In the genomic region with DNA sequence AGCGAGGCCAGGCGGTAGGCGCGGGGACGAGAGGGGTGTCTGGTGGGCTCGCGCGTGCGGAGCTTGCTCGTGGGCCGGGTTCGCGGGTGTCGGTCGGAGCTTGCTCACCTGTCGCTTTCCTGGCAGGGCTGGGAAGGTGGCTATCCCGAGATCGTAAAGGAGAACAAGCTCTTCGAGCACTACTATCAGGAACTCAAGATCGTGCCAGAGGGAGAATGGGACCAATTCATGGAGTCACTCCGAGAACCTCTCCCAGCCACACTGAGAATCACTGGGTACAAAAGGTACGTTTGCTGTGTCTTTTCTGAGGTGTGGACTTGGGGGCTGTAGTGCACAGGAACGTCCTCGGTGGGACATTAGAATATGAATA, we compare ENCODE assay signal across 7 mouse cellular contexts. TPM values are rescaled to one million over a fixed set of nuclear protein-coding genes. Genes with fewer than 3 reads are reported as not detected.
DNase-seq lines count a peak whose midpoint lies in the region; ATAC-seq and TF ChIP-seq lines count a peak whose summit lies in the region.

No protein-coding gene starts in this region.

- no peak for DNase-seq in lung, postnatal 0 days (ENCODE audit: low spot score)
- DNase-seq in lung, adult 18-20 months = no peak
- no peak for DNase-seq in limb, embryonic 10.5 days (ENCODE audit: low spot score)
- no peak for DNase-seq in adrenal gland, adult 18-20 months (ENCODE audit: low spot score in 2 of 2)

- H3K9ac ChIP-seq in lung, postnatal 0 days (replicated peaks; ENCODE audit: low read depth) = peak overlapping the region; percentile 77
- peak overlapping the region; percentile 82 for H3K9ac ChIP-seq in embryonic facial prominence, embryonic 12.5 days

- TF ChIP-seq CTCF in lung, postnatal 0 days (IDR thresholded peaks at IDR 0.05) = no peak
- TF ChIP-seq CTCF in small intestine, adult 2 months (IDR thresholded peaks at IDR 0.05; ENCODE audit: extremely low read depth, insufficient read length, insufficient replicate concordance, low read depth, low read length) = no peak

- peaks cover 6% of the 10 kb centered on the region; the same call in 1 of the 2 replicates for H3K36me3 ChIP-seq in lung, postnatal 0 days (ENCODE audit: insufficient read depth, low read length)
- peaks cover 30% of the 10 kb centered on the region for H3K36me3 ChIP-seq in embryonic facial prominence, embryonic 12.5 days
- H3K36me3 ChIP-seq in limb, embryonic 10.5 days = peaks cover 41% of the 10 kb centered on the region
- H3K36me3 ChIP-seq in small intestine, adult 2 months (ENCODE audit: control insufficient read depth, insufficient read depth, low read length) = peaks cover 18% of the 10 kb centered on the region

- no peak for ATAC-seq in lung, postnatal 0 days
- ATAC-seq in embryonic facial prominence, embryonic 12.5 days (ENCODE audit: insufficient number of reproducible peaks, insufficient read depth, low FRiP score, low TSS enrichment) = no peak
- ATAC-seq in CD4-positive, CD25-positive, alpha-beta regulatory T cell, adult 4 months = no peak

- peak overlapping the region; percentile 76 for H3K4me2 ChIP-seq in lung, postnatal 0 days (replicated peaks; ENCODE audit: low read depth, low read length)
- peak overlapping the region; percentile 91 for H3K4me2 ChIP-seq in embryonic facial prominence, embryonic 12.5 days (replicated peaks)

- H3K4me3 ChIP-seq in lung, postnatal 0 days (ENCODE audit: low read depth, low read length) = peak overlapping the region; percentile 92
- peak overlapping the region; percentile 95 for H3K4me3 ChIP-seq in embryonic facial prominence, embryonic 12.5 days
- peak overlapping the region; percentile 92 for H3K4me3 ChIP-seq in limb, embryonic 10.5 days
- peak overlapping the region; percentile 93 for H3K4me3 ChIP-seq in small intestine, adult 2 months (ENCODE audit: low read depth, low read length)

- no peaks in the 10 kb centered on the region for H3K4me1 ChIP-seq in lung, postnatal 0 days (ENCODE audit: insufficient read depth, low read depth, low read length)
- peaks cover 10% of the 10 kb centered on the region; the same call in 1 of the 2 replicates for H3K4me1 ChIP-seq in embryonic facial prominence, embryonic 12.5 days
- H3K4me1 ChIP-seq in limb, embryonic 10.5 days = peaks cover 16% of the 10 kb centered on the region
- H3K4me1 ChIP-seq in small intestine, adult 2 months (ENCODE audit: control insufficient read depth, insufficient read depth, insufficient read length, low read length) = peaks cover 3% of the 10 kb centered on the region; the same call in 1 of the 2 replicates

- no peaks in the 10 kb centered on the region for H3K9me3 ChIP-seq in lung, postnatal 0 days (ENCODE audit: low read length)
- no peaks in the 10 kb centered on the region for H3K9me3 ChIP-seq in embryonic facial prominence, embryonic 12.5 days
- no peaks in the 10 kb centered on the region for H3K9me3 ChIP-seq in limb, embryonic 10.5 days (replicated peaks)

- no peaks in the 10 kb centered on the region for H3K27me3 ChIP-seq in lung, postnatal 0 days (replicated peaks; ENCODE audit: insufficient read depth, low read length)
- H3K27me3 ChIP-seq in embryonic facial prominence, embryonic 12.5 days = no peaks in the 10 kb centered on the region
- H3K27me3 ChIP-seq in limb, embryonic 10.5 days (ENCODE audit: low read depth, poor library complexity, severe bottlenecking) = peaks cover 14% of the 10 kb centered on the region
- H3K27me3 ChIP-seq in small intestine, adult 2 months (ENCODE audit: control insufficient read depth, insufficient read depth, low read length) = no peaks in the 10 kb centered on the region

- no peak for TF ChIP-seq POLR2A in small intestine, adult 2 months (IDR thresholded peaks at IDR 0.05; ENCODE audit: low read depth, low read length)

- H3K27ac ChIP-seq in lung, postnatal 0 days (ENCODE audit: low read length) = peak overlapping the region; percentile 60
- 0 out of 2 replicates have a peak overlapping the region, but pooled peaks have one; percentile 30 for H3K27ac ChIP-seq in embryonic facial prominence, embryonic 12.5 days
- peak overlapping the region; percentile 91 for H3K27ac ChIP-seq in limb, embryonic 10.5 days
- H3K27ac ChIP-seq in small intestine, adult 2 months (ENCODE audit: insufficient read depth, low read depth, low read length) = no peak overlapping the region

- TF ChIP-seq EP300 in lung, postnatal 0 days (IDR thresholded peaks at IDR 0.05) = no peak

- WGBS in lung, postnatal 0 days = under 1% methylated on average over 24 of the region's 24 CpGs
- 1% methylated on average over 24 of the region's 24 CpGs for WGBS in embryonic facial prominence, embryonic 12.5 days
- WGBS in limb, embryonic 10.5 days = under 1% methylated on average over 24 of the region's 24 CpGs
- under 1% methylated on average over 24 of the region's 24 CpGs for WGBS in small intestine, adult 2 months

RNA-seq across cellular contexts. Expression of a gene that starts 0.9 kb away (rescaled TPM):
- 5.0 and 7.4 TPM in 2 replicates for polyA plus RNA-seq in lung, postnatal 0 days (2015; fragmentation: Nextera tagmentation; extraction: Ambion mirVana)
- polyA plus RNA-seq in embryonic facial prominence, embryonic 12.5 days (2016; fragmentation: Nextera tagmentation; extraction: Ambion mirVana) = 28.3 and 32.5 TPM in 2 replicates
- polyA plus RNA-seq in limb, embryonic 10.5 days (2016; fragmentation: Nextera tagmentation; extraction: Ambion mirVana) = 19.5 and 29.6 TPM in 2 replicates
- 5.5 and 20.9 TPM in 2 replicates for polyA plus RNA-seq in small intestine, adult 2 months (2012; rRNA removed)
- 10 to 100 TPM in 1 of 2 experiments, 1 to 10 TPM in 1; 3.2 to 12.1 TPM for total RNA-seq in adrenal gland, adult 18-20 months (2021)
- 1 to 10 TPM in 1 of 2 experiments, under 1 TPM in 1; 0.32 to 1.9 TPM for polyA plus RNA-seq in CD4-positive, CD25-positive, alpha-beta regulatory T cell, adult 4 months (2017; shearing (Covaris generic))
